Mouse (Mus musculus) adrenal gland, adult 18-20 months (tissue): Measurements from ENCODE around the gene Chat. TPM values are rescaled to one million over a fixed set of nuclear protein-coding genes. Genes with fewer than 3 reads are reported as not detected.
"Not testable (repeated sequence)": the region's sequence is repeated elsewhere in the genome, so short reads cannot be mapped to it uniquely, and the experiment has no call there.

Source experiments
- DNase-seq, 2 experiments: peaks; one replicate each; pipeline ENCODE4 v3.0.0; 2021 to 2022; ENCODE audit warnings: low spot score in 2 of 2
- total RNA-seq, 2 experiments: library from RNA; stranded (reverse); gene quantifications; 1 replicate in 1 of 2; 2 replicates in 1 of 2; pipeline ENCODE4 v1.2.3; 2021

The Chat gene
- total RNA-seq, 2 experiments from 2014 or later = not detected

DNA sequence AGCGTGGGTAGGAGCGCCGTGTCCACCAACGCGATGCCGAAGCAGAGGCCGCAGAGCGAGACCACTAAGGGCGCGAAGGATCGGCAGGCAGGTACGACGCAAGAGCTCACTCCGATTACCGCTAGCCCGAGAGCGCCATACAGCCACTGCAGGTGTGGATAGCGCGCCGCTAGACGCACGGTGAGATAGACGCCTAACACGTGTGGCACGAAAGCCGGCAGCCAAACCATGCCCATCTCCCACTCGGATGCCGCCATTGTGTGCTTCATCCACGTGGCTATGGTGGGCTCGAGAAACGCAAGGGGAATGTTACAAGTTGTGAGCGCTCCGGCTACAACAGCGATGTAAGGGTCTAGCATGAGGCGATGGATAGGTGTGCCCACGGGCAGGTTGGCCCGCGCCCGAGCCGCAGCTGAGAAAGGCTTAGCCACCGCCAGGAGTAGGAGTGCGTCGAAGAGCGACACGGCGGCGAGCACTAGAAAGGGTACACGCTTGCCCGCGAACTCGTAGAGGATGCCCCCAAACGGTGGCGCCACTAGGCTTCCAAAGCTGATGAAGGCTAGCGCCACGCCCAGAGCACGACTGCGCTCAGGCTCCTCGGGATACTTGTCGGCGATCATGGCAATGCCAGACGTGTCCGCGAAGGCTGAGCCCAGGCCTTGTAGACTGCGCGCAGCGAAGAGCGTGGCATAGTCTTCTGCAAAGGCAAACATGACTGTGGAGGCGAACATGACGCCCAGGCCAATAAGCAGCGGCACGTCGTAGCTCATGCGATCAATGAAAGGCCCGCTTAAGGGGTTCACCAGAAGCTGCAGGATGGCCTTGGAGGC is 2.4 kb downstream of the Chat start:
- DNase-seq = no peak

GRCm38 (mm10) chr14:32452552-32452951 is 13.2 kb downstream of the Chat start:
- DNase-seq = no peak

DNA sequence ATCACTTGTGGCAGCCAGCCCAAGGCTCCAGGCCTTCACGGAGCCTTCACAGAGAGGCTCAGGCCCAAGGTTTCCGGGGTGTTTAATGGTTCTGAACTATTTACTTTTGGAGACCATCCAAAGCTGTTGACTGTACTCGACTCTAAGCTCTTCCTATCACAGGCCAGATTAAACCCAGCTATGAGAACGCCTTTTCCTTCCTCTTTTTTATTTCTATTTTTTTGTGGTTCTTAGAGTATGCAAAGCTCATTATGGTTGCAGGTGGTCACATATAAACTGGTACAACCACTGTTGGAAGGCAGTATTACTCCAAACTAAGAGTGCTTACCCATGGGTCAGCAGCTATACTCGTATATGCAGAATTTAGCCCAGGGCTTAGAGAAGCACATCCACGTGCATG is 18.8 kb downstream of the Chat start:
- no peak for DNase-seq

GRCm38 (mm10) chr14:32443446-32443845 is 22.3 kb downstream of the Chat start:
- DNase-seq = no peak

DNA sequence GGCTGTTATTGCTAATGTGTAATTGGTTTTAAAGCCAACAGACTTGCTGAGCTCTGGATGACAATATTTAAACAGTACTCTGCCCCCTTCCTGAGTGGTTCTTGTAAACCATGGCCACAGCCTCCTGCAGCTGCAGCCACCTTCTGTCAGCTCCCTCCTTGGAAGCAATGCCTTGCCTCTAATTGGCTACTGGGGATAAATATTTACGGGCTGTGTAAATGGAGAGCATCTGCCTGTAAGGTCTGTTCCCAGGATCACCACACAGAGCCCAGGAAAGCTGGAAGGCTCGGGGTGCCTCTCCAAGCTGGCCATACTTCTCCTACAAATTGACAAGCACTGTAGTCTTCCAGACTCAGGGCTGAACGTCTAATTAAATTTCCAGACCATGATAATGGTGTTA is 26.0 kb downstream of the Chat start:
- DNase-seq = no peak

DNA sequence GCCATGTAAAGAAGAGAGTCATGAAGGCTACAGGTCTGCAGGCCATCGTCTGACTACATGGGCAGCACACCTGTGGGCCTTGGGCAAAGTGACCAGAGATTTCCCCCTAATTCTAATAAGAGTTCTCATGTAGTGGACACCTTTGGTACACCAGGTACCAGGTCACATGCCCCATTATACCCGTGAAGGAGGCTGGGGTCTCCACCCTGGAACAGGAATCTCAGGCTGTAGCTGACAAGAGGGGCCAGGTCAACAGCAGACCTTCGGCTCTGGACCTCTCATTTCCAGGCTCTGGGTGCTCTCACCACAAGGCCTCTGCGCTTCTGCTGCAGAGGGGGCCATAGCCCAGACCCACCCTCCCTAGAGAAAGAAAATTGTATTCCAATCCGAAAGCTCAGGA is 26.5 kb downstream of the Chat start:
- DNase-seq = no peak

- DNase-seq = no peak
Measured at GRCm38 (mm10) chr14:32437352-32437793, 28.4 kb downstream of the Chat start.

DNA sequence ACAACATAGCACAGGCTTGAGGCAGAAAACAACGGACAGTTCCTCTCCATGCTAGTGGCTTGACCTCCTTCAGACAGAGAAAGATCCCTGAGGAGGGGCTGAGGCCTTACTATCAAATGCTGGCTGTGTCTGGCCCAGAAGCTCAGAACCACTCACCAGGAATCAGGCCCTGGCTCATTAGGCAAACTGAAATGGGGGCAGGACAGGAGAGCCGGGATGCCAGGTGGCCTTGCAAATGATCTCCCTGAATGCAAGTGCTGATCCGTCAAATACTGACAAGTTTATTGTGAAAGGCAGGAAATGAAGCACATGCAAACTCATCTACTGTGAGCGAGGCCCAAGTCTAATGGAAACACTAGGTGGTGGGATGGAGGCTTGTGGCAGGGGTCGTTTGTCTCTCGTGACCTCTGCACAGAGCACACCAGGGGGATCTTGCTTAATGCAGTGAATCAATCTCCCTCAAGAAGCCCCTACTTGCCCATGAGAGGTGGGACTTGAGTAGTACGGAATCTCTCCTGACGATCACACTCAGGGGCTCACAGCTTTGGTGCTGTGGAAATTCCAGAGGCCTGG is 36.7 kb downstream of the Chat start:
- DNase-seq = no peak

GRCm38 (mm10) chr14:32423946-32424345 is 41.8 kb downstream of the Chat start:
- no peak for DNase-seq

DNA sequence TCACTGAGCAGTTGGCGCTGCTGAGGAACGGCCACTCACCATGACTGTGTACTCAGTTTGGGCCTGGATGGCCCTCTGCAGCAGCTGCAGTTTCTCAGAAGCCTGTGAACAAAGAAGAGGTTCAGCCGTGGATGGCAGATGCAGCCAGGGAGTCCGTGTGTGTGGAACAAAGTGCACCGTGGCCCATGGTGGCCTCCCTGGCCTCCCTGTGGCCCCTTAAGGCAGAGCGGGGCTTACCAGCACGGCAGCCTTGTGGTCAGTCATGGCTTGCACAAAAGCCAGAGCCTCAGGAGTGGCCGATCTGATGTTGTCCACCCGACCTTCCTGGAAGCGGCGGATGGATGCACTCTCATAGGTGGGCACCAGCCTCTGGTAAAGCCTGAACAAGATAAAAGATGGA is 47.0 kb downstream of the Chat start:
- no peak for DNase-seq

GRCm38 (mm10) chr14:32412075-32412474 is 53.7 kb downstream of the Chat start:
- no peak for DNase-seq

DNA sequence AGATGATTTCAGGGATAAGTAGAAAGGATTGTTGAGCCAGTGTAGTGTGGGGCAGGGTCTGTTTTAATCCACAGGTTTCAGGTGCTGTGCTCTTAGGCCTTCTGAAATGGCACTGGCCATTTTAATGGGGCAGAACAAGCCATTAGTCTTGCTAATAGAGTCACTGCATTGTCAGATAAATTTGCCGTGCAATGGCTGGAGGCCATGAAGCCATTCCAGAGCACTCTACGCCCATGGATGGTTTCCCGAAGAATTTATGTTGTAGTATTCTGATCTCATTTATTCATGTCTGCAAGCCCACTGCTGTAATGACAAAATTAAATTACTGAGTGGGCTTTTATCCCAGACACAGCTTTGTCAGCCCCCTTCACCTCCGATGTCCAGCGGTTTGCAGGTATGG is 55.7 kb downstream of the Chat start:
- DNase-seq = no peak

DNA sequence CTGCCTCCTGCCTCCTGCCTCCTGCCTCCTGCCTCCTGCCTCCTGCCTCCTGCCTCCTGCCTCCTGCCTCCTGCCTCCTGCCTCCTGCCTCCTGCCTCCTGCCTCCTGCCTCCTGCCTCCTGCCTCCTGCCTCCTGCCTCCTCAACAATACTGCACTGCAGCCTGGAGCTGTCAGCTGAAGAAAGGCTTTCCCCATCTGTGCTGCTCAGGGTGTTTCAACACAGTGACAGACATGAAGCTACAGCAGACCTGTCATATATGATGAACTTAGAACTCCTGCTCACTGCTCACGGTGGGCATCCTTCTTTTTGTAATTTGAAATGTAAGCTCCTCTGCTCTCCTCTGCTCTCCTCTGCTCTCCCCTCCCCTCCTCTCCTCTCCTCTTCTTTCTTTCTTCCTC is 60.4 kb downstream of the Chat start:
- DNase-seq = not testable (repeated sequence)

DNA sequence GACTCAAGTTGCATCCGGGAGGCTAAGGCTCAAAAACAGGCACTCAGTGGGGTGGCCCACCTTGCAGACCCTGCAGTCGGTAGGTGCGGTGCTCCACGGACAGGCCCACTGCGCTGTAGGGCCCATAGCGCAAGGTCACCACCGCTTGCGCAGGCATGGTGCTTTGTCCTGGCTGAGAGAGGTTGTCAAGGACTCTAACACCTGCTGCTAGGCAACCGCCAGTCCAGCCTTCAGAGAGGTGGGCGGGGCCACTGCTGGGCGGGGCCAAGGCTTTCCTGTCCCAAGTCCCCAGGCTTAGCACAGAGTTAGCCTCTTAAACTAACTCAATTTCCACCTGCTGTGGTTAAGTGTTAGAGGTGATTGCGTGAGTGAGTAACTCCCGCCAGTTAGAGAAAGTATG is 77.6 kb downstream of the Chat start, which contains the start of gene 1700024G13Rik:
TSS of gene 1700024G13Rik (minus strand) at position 196 of the 400 bp plus-strand sequence.
- peak; percentile 34 to 48 for DNase-seq

- no peak for DNase-seq
Measured at GRCm38 (mm10) chr14:32381619-32382018, 84.2 kb downstream of the Chat start.

- no peak for DNase-seq
Measured at GRCm38 (mm10) chr14:32381066-32381465, 84.7 kb downstream of the Chat start.

- no peak for DNase-seq
Measured at GRCm38 (mm10) chr14:32380099-32380480, 85.7 kb downstream of the Chat start.

DNA sequence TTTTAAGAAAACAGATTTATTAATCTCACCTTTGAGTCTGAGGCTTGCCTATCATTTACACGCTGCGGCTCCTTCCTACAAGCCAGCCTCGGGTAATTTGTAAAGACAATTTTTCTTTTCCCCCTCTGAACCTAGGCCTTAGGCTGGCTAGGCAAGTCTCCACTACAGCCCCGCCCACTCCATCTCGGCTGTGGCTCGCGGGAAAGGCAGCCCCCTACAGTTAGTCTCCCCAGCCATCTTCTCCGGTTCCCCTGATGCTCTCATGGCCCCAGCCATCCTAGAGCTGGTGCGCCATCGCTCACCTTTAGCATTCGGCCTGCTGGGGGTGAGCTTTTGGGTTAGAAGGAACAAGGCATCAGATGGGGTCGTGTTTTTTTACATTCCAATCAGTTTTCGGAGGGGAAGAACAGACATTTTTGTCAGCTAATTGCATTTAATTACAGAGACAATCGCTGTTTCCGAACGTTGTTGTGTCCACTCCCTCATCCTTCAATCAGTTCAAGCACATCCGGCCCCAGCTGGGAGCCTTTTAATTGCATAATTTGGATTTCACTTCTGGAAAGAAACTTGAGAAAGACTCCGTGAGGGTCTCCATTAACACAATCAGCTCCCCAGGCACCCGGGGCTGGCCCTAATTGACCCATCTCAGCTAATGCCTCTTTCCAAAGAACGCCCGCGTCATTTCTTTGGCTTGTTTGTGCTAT is 86.2 kb downstream of the Chat start:
- DNase-seq = no peak

DNA sequence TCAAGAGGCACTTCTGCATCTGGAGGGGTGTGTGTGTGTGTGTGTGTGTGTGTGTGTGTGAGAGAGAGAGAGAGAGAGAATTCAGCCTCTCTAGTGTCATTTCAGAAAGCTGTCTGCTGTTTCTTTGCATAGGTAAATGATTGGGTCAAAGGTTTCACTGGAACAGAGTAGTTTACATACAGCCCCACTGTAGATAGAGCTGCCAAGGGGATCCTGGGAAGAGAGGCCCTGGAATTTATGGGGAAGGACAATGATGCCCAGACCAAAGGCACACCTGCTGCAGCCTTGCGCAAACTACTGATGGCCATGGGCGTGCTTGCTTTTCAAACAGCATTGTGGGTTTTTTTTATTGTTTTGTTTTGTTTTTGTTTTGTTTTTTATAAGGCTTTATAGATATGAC is 93.3 kb downstream of the Chat start:
- no peak for DNase-seq

DNA sequence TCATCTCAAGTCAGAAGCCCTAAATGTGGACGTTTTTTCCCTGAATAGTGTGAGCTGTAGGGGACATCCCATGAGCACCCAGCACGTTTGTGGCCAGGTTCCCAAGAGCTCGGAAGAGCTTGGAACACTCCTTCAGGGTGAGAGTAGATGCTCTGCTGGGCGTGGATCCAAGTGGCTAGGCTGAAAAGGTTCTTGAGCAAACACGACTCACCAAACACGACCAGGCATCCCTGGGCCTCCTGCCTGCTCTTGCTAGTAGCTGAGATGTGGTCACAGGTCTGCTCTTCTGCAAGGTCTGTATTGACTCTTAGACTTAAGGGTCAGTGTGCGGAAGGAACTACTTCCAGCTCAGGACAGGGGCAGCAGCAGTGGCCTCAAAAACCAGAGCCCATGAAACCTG is 96.0 kb downstream of the Chat start:
- DNase-seq = no peak

- DNase-seq = no peak
Measured at GRCm38 (mm10) chr14:32364359-32364758, 101.4 kb downstream of the Chat start.
